Mouse (Mus musculus): ENCODE measurements around the gene Ing5.

DNA sequence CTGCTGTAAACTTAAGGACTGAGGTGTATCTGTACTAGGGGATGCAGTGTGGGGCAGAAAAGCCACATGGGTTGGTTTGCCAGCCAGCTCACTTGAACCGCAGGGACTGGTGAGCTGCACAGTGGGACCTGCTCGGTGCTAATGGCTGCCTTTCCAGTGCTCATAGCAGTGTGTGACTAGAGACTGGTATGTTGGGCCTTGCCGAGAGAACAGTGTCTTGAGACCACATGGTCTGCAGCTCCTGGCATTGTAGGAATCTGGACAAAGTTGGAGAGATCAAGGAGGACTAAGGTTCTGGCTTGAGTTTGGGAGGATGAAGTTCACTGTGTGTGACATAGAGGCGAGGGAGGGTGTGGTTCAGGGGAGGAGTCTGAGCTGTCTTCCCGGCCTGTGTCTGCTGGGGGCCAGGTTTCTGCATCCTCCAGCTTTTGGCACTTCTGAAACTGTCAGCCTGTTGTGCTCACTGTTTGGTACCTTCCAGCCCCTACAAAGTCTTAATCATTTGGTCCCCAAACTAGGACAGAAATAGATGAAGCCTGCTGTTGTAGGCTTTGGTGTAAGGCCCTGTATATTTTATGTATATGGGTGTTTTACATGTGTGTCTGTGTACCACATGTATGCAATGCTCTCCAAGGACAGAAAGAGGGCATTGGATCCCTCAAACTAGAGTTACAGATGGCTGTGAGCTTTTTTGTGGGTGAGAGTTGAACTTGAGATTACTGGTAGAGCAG, 1.6 kb downstream of the Ing5 start:
- TF ChIP-seq POLR2A (IDR thresholded peaks at IDR 0.05; ENCODE audit: insufficient read depth, low read depth, low read length) (no peak), CTCF (IDR thresholded peaks at IDR 0.05) (no peak)

All from heart, adult 2 months (tissue).